Mouse (Mus musculus): ENCODE data around the gene Gm37419.

- no peak for TF ChIP-seq EP300 (IDR thresholded peaks at IDR 0.05)
- TF ChIP-seq CTCF (IDR thresholded peaks at IDR 0.05): 0 out of 2 replicates have a peak, but pooled peaks have one; percentile 3
Observed at GRCm38 (mm10) chr16:23952101-23952727, 36.1 kb upstream of the Gm37419 start.

Measured in lung, postnatal 0 days (tissue).